Mouse (Mus musculus): Measurements from ENCODE around the gene Rhbdd3.
A peak's percentile ranks its signal among the peaks of the same experiment; 100 is the strongest.

Rhbdd3 gene

GRCm38 (mm10) chr11:5098736-5099542 lies at the start of gene Rhbdd3, which contains the start of gene Ewsr1:
Rhbdd3 (plus strand) TSS chr11:5098926.
Ewsr1 (minus strand) TSS chr11:5099266.
- peak; percentile 97 to 98 for DNase-seq (ENCODE audit: low spot score in 2 of 2)

DNA sequence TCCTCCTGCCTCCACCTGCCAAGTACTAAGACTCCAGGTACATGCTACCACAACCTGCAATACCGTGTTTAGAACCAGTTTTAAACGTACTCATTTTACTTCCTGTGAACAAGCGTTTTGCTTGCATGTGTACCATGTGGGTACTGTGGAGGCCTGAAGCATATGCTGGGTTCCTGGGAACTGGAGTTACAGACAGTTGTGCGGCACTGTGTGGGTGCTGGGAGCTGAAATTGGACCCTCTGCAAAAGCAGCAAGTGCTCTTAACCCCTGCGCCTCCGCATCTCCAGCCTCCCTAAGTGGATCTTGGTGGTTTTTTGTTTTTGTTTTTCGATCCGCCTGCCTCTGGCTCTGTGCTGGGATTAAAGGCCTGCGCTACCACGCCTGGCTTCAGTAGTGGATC lies 47.1 kb upstream of the Rhbdd3 start:
- no peak for DNase-seq (ENCODE audit: low spot score in 2 of 2)

DNA sequence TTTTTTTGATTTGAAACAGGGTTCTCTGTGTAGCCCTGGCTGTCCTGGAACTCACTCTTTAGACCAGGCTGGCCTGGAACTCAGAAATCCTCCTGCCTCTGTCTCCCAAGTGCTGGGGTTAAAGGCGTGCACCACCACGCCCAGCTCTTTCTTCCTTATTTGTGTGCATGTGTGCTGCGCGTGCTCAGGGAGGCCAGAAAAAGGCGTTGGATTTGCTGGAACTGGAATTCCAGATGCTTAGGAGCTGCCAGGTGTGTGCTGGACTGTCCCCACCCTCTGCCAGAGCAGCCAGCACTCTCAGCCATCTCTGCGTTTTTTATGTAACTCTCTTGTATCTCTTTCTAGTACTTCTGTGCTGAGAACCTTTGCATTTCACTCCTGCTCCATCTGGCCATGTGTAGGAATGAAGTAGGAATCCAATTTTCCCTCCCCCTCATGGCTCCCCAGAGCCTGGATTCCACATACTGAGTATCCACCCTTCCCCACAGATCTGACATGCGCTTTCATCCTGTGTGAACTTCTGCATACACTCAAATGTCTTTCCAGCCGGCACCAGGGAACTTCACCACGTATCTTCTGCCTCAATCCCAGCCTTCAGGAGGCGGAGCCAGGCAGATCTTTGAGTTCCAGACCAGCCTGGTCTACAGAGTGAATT lies 46.4 kb upstream of the Rhbdd3 start:
- DNase-seq (ENCODE audit: low spot score in 2 of 2) = no peak

DNA sequence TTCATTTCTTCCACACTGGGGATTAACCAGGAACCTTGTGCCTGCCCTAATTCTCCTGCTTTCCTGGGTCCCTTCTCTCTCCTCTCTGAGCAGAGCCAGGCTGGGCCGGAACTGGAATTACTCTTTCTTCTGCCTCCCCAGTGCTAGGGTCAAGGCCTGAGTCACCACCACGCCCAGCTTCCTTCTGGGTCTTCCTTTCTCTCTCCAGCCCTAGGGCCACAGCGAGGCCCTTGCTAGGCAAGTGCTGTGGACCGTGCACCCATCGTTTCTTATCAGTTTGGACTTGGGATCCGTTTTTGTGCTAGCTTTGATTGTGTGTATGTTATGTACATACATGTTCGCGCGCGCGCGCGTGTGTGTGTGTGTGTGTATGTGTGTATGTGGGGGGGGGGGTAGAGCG lies 44.6 kb upstream of the Rhbdd3 start:
- no peak for DNase-seq (ENCODE audit: low spot score in 2 of 2)

DNA sequence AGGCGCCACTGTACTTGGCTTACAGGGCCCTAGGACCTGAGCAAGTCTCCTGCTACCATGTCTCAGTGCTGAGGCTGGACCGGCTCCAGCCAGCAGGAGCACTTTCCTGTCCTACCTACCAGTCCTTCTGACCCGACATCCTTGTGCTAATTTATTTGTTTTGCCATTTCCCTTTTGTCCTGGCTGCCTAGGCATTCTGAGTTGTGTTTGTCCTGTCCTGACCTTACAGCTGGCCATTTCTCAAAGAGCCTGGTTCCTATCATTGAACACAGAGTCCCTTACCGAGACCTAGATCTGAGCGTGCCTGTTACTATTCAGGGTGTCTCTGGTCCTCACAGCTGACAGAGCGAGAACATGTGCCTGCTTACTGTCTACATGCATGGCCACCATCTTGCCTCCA lies 43.9 kb upstream of the Rhbdd3 start:
- no peak for DNase-seq (ENCODE audit: low spot score in 2 of 2)

DNA sequence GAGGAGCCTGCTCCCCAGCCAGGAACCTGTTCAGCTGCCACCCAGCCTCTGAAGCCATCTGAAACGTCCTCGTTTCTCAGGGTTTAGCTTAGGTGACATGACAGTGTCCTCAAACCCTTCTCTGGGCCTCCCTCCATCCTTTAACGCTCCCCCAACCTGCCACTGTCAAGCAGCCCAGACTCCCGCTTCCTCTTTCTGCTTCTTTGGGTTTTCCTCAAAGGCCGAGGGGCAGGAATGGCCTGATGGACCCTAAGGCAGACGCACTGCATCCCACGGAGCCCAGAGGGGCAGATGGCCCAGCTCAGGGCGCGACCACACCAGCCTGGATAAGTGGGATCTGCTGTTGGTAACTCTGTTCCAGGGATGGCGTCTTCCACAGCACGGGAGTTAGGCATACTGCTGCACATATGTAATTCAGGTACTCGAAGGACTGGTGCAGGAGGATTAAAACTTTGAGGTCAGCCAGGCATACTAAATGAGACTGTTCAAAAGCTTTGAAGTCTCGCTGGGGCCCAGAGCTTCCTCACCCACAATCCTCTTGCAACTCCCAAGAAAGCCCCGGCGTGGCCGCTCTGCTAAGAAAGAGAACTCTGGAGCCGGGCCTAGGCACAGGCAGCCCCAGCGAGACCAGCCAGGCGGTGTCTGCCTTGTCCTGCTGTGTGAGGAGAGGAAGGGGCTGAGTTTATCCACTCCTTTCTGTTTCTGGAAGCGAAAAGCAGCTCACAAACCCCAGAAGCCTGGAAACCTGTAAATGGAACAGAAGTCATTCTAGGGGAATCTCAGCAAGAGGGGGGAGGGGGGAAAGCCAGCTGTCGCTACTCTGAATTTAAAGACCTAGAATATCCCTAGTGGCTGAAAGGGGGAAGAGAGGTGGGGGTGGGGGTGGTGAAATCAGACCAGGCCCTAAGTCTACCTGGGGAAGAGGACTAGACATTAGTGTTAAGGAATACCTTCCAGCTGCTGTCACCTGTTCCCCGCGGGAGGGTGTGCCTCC lies 42.5 kb upstream of the Rhbdd3 start:
- DNase-seq (ENCODE audit: low spot score in 2 of 2) = no peak

- no peak for DNase-seq (ENCODE audit: low spot score in 2 of 2)
Measured at GRCm38 (mm10) chr11:5057064-5057463, 41.7 kb upstream of the Rhbdd3 start.

- no peak for DNase-seq (ENCODE audit: low spot score in 2 of 2)
Measured at GRCm38 (mm10) chr11:5057541-5057855, 41.2 kb upstream of the Rhbdd3 start.

GRCm38 (mm10) chr11:5057856-5058641 lies 40.7 kb upstream of the Rhbdd3 start, which contains the start of gene Rasl10a:
Rasl10a (plus strand) TSS chr11:5058128.
- DNase-seq (ENCODE audit: low spot score in 2 of 2) = no peak

DNA sequence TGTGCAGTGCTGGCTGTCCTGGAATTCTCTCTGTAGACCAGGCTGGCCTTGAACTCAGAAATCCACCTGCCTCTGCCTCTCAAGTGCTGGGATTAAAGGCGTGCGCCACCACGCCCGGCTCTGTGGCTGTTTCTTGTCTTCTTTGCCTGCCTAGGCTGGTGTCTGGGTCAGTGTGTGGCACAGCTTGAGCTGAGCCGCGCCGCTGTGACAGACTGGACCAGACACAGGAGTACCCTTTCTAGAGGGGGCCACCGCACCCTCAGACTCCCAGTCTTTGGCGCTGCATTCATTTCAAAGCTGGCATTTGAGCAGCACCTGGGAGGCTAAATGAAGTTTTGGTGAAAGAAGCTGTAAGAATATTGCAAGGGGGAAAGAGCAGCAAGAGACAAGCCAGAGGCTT lies 39.9 kb upstream of the Rhbdd3 start:
- no peak for DNase-seq (ENCODE audit: low spot score in 2 of 2)

GRCm38 (mm10) chr11:5059230-5059629 lies 39.5 kb upstream of the Rhbdd3 start:
- DNase-seq (ENCODE audit: low spot score in 2 of 2) = no peak

GRCm38 (mm10) chr11:5059704-5060156 lies 39.0 kb upstream of the Rhbdd3 start:
- no peak for DNase-seq (ENCODE audit: low spot score in 2 of 2)

GRCm38 (mm10) chr11:5060756-5061412 lies 37.8 kb upstream of the Rhbdd3 start:
- no peak for DNase-seq (ENCODE audit: low spot score in 2 of 2)

- peak; percentile 90 to 95 for DNase-seq (ENCODE audit: low spot score in 2 of 2)
Measured at GRCm38 (mm10) chr11:5061413-5062139, 37.1 kb upstream of the Rhbdd3 start.

DNA sequence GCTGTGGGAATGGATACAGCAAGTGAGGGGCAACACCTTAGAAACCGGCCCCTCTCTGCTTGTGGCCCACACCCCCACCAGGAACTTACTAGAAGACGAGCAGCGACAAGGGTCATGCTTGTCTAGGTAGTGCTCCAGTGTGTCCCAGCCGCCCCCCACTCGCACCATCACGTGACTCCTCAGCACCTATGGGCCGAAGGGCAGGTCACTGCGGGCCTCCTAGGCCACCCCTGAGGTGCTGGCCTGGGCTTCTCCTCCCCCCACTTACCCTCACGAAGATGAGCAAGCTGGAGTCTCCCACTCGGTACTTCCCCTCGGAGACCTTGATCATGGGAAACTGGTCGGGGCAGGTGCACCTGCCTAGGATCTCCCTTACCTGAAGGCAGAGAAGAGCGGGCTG lies 36.4 kb upstream of the Rhbdd3 start:
- DNase-seq (ENCODE audit: low spot score in 2 of 2) = no peak

- DNase-seq (ENCODE audit: low spot score in 2 of 2) = no peak
Measured at GRCm38 (mm10) chr11:5062860-5063505, 35.7 kb upstream of the Rhbdd3 start.

- no peak for DNase-seq (ENCODE audit: low spot score in 2 of 2)
Measured at GRCm38 (mm10) chr11:5063561-5064281, 35.0 kb upstream of the Rhbdd3 start.

- DNase-seq (ENCODE audit: low spot score in 2 of 2) = no peak
Measured at GRCm38 (mm10) chr11:5064282-5065055, 34.3 kb upstream of the Rhbdd3 start.
